Mouse (Mus musculus): ENCODE measurements around the gene Zdhhc3. TPM values are rescaled to one million over a fixed set of nuclear protein-coding genes. Genes with fewer than 3 reads are reported as not detected.

The Zdhhc3 gene
- polyA plus RNA-seq, 1 experiment = 97.4 TPM

GRCm38 (mm10) chr9:123020995-123021631 is 91.9 kb downstream of the Zdhhc3 start, which contains the start of gene Tmem42:
Gene Tmem42, plus strand, starts transcription at chr9:123021326.
- Histone ChIP-seq H3K4me3 (ENCODE audit: insufficient read depth, low read depth, low read length) (peak within 1 kb of the TSS; percentile 79), H3K36me3 (ENCODE audit: control insufficient read depth, insufficient read depth, low read length) (no peaks in the 10 kb centered on the region), H3K27me3 (replicated peaks; ENCODE audit: control insufficient read depth, insufficient read depth, low read length) (no peaks in the 10 kb centered on the region), H3K27ac (ENCODE audit: insufficient read depth, low read depth, low read length) (peak within 1 kb of the TSS; percentile 19), H3K4me1 (ENCODE audit: control insufficient read depth, insufficient read depth, low read length) (peaks cover 7% of the 10 kb centered on the region; the same call in 1 of the 2 replicates)
- TF ChIP-seq CTCF (conservative IDR thresholded peaks at IDR 0.05; ENCODE audit: insufficient read depth, insufficient read length, low read depth, low read length) = 0 out of 2 replicates have a peak, but pooled peaks have one; percentile 6
- no peak for TF ChIP-seq POLR2A (IDR thresholded peaks at IDR 0.05; ENCODE audit: low read depth, low read length)
- peak; percentile 93 for DNase-seq
- under 1% methylated on average over 57 of the region's 69 CpGs for WGBS

Other genes starting within 250 kb of the Zdhhc3 start
- 26.9 and 30.0 TPM in 2 replicates for gene Zfp445, start 247.2 kb downstream of the Zdhhc3 start, polyA plus RNA-seq (2012; rRNA removed)
- 5.2 and 6.5 TPM in 2 replicates for gene Zkscan7, start 227.5 kb downstream of the Zdhhc3 start, polyA plus RNA-seq (2012; rRNA removed)
- gene Zfp105, start 190.1 kb downstream of the Zdhhc3 start, polyA plus RNA-seq (2012; rRNA removed) = 0.67 and 0.91 TPM in 2 replicates
- 2.6 and 4.5 TPM in 2 replicates for gene 1110059G10Rik, start 162.2 kb downstream of the Zdhhc3 start, polyA plus RNA-seq (2012; rRNA removed)
- gene Kif15, start 162.2 kb downstream of the Zdhhc3 start, polyA plus RNA-seq (2012; rRNA removed) = 0.42 and 0.53 TPM in 2 replicates
- gene Tmem42, start 91.9 kb downstream of the Zdhhc3 start, polyA plus RNA-seq (2012; rRNA removed) = 19.8 and 23.1 TPM in 2 replicates
- 0.04 TPM in 1 of 2 replicates, not detected in the other for gene Tgm4, start 78.5 kb downstream of the Zdhhc3 start, polyA plus RNA-seq (2012; rRNA removed)
- gene Exosc7, start within 50 bp of the Zdhhc3 start, polyA plus RNA-seq (2012; rRNA removed) = 34.9 and 44.3 TPM in 2 replicates
- 16.2 and 24.9 TPM in 2 replicates for gene Clec3b, start 37.7 kb upstream of the Zdhhc3 start, polyA plus RNA-seq (2012; rRNA removed)
- 17.9 and 22.4 TPM in 2 replicates for gene Cdcp1, start 102.8 kb upstream of the Zdhhc3 start, polyA plus RNA-seq (2012; rRNA removed)
- 2.8 and 5.4 TPM in 2 replicates for gene Tmem158, start 147.6 kb upstream of the Zdhhc3 start, polyA plus RNA-seq (2012; rRNA removed)

Measured in kidney, adult 2 months (tissue).